Mouse (Mus musculus) MEL-GATA-1-ER (cell line): Measurements from ENCODE around the gene Cd3eap.
A peak's percentile ranks its signal among the peaks of the same experiment; 100 is the strongest.

Experiments used
- DNase-seq: peaks from one replicate; pipeline ENCODE4 v3.0.0-alpha.2; 2012; ENCODE audit warnings: low read depth; ENCODE audit errors: extremely low read depth

Gene Cd3eap

GRCm38 (mm10) chr7:19308454-19309277, 50.6 kb downstream of the Cd3eap start:
- peak; percentile 83 for DNase-seq

- peak; percentile 73 for DNase-seq
These were observed 51.4 kb downstream of the Cd3eap start for GRCm38 (mm10) chr7:19307739-19308453.

- DNase-seq, result no peak
These were observed 52.2 kb downstream of the Cd3eap start for GRCm38 (mm10) chr7:19306819-19307738.
